Mouse (Mus musculus): Measurements from ENCODE around the gene 4932438A13Rik.

Gene 4932438A13Rik

GRCm38 (mm10) chr3:36918322-36918721, 55.4 kb downstream of the 4932438A13Rik start:
- DNase-seq (ENCODE audit: extremely low spot score), result no peak

- peak; percentile 9 for DNase-seq (ENCODE audit: extremely low spot score)
Observed at GRCm38 (mm10) chr3:36941572-36941971, 78.7 kb downstream of the 4932438A13Rik start.

- no peak for DNase-seq (ENCODE audit: extremely low spot score)
Observed at GRCm38 (mm10) chr3:36942108-36942507, 79.2 kb downstream of the 4932438A13Rik start.

- DNase-seq (ENCODE audit: extremely low spot score), result no peak
Observed at GRCm38 (mm10) chr3:36943706-36944105, 80.8 kb downstream of the 4932438A13Rik start.

- DNase-seq (ENCODE audit: extremely low spot score), result no peak
Observed at GRCm38 (mm10) chr3:37037979-37038378, 175.1 kb downstream of the 4932438A13Rik start.

- no peak for DNase-seq (ENCODE audit: extremely low spot score)
Observed at GRCm38 (mm10) chr3:37039811-37040210, 176.9 kb downstream of the 4932438A13Rik start.

- no peak for DNase-seq (ENCODE audit: extremely low spot score)
Observed at GRCm38 (mm10) chr3:37051491-37051890, 188.6 kb downstream of the 4932438A13Rik start.

GRCm38 (mm10) chr3:37063406-37063805, 200.5 kb downstream of the 4932438A13Rik start, which contains the start of gene Adad1:
TSS of gene Adad1 (plus strand) at chr3:37063527.
- DNase-seq (ENCODE audit: extremely low spot score), result peak; percentile 8

- DNase-seq (ENCODE audit: extremely low spot score), result no peak
Observed at GRCm38 (mm10) chr3:37073211-37073610, 210.3 kb downstream of the 4932438A13Rik start.

- DNase-seq (ENCODE audit: extremely low spot score), result no peak
Observed at GRCm38 (mm10) chr3:37084860-37085259, 222.0 kb downstream of the 4932438A13Rik start.

- no peak for DNase-seq (ENCODE audit: extremely low spot score)
Observed at GRCm38 (mm10) chr3:37090721-37091120, 227.8 kb downstream of the 4932438A13Rik start.
